Mouse (Mus musculus): ENCODE data around the gene Ubap2. TPM values are rescaled to one million over a fixed set of nuclear protein-coding genes. Genes with fewer than 3 reads are reported as not detected.

The Ubap2 gene
- total and polyA plus RNA-seq, 2 experiments from 2014 or later, result 16.1 to 37.3 TPM

- Histone ChIP-seq H3K4me3 (ENCODE audit: low read depth, low read length) (no peak overlapping the region), H3K27me3 (ENCODE audit: insufficient read depth, low read length) (no peaks in the 10 kb centered on the region), H3K27ac (ENCODE audit: low read depth, low read length) (no peak overlapping the region), H3K36me3 (ENCODE audit: insufficient read depth) (peaks cover 26% of the 10 kb centered on the region), H3K9ac (no peak overlapping the region), H3K4me1 (ENCODE audit: insufficient read depth) (peaks cover 15% of the 10 kb centered on the region), H3K9me3 (ENCODE audit: low read length) (no peaks in the 10 kb centered on the region), H3K4me2 (ENCODE audit: low read depth) (no peak overlapping the region)
- ATAC-seq, result no peak
- WGBS, result 94% methylated on average over 9 of the region's 9 CpGs
- no peak for TF ChIP-seq CTCF (IDR thresholded peaks at IDR 0.05; ENCODE audit: low read depth)
- no peak for DNase-seq
Observed at GRCm38 (mm10) chr4:41310567-41311563, 35.9 kb upstream of the Ubap2 start.

DNA sequence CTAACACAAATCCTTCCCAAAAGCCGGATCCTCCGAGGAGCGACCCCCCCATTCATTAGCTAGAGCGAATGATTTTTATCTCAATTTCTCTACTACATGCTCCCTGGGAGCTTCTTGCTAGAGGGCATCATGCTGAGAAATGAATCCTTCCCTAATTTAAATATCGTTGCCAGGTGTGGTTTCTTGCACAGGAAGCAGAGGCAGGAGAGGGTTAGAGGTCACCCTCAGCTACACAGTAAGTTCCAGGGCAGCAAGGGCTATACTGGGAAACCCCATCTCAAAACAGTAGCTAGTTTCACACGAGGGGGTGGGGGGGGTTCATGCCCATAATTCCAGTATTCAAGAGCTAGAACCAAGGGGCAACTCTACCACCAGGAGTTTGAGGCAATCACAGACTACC lies 32.5 kb upstream of the Ubap2 start:
- peaks cover 32% of the 10 kb centered on the region for H3K36me3 ChIP-seq (ENCODE audit: insufficient read depth)
- no peak overlapping the region for H3K4me2 ChIP-seq (ENCODE audit: low read depth)
- ATAC-seq, result no peak
- H3K9ac ChIP-seq, result no peak overlapping the region
- no peak for TF ChIP-seq CTCF (IDR thresholded peaks at IDR 0.05; ENCODE audit: low read depth)
- no peaks in the 10 kb centered on the region for H3K27me3 ChIP-seq (ENCODE audit: insufficient read depth, low read length)
- no peaks in the 10 kb centered on the region for H3K9me3 ChIP-seq (ENCODE audit: low read length)
- no peak overlapping the region for H3K4me3 ChIP-seq (ENCODE audit: low read depth, low read length)
- H3K4me1 ChIP-seq (ENCODE audit: insufficient read depth), result peaks cover 6% of the 10 kb centered on the region
- H3K27ac ChIP-seq (ENCODE audit: low read depth, low read length), result no peak overlapping the region
- WGBS, result 85% methylated on average over 6 of the region's 6 CpGs
- no peak for DNase-seq

DNA sequence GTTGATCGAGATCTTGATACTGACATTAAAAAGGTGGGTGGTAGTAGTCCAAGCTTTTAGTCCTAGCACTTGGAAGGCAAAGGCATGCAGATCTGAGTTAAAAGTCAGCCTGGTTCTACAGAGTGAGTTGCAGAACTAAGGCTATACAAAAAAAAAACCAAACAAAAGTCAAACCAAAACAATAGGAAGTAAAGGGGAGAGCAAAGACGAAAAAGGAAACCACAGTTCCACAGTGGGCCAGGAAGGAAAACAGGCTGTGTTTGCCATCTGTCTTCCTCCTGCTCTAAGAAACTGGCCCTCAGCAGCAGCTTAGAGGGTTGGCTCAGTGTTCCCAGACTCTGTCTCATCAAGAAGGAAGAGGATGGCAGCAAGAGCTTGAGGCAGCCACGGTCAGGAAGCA lies 29.4 kb upstream of the Ubap2 start:
- WGBS, result 53% methylated on average over 3 of the region's 3 CpGs
- Histone ChIP-seq H3K4me2 (ENCODE audit: low read depth) (no peak overlapping the region), H3K9me3 (ENCODE audit: low read length) (no peaks in the 10 kb centered on the region), H3K9ac (no peak overlapping the region), H3K27ac (ENCODE audit: low read depth, low read length) (no peak overlapping the region; the same call in 1 of the 2 replicates), H3K4me1 (ENCODE audit: insufficient read depth) (peaks cover 3% of the 10 kb centered on the region; the same call in 1 of the 2 replicates), H3K27me3 (ENCODE audit: insufficient read depth, low read length) (no peaks in the 10 kb centered on the region), H3K36me3 (ENCODE audit: insufficient read depth) (peaks cover 42% of the 10 kb centered on the region), H3K4me3 (ENCODE audit: low read depth, low read length) (no peak overlapping the region)
- DNase-seq, result peak; percentile 52
- ATAC-seq, result peak; percentile 81
- no peak for TF ChIP-seq CTCF (IDR thresholded peaks at IDR 0.05; ENCODE audit: low read depth)

DNA sequence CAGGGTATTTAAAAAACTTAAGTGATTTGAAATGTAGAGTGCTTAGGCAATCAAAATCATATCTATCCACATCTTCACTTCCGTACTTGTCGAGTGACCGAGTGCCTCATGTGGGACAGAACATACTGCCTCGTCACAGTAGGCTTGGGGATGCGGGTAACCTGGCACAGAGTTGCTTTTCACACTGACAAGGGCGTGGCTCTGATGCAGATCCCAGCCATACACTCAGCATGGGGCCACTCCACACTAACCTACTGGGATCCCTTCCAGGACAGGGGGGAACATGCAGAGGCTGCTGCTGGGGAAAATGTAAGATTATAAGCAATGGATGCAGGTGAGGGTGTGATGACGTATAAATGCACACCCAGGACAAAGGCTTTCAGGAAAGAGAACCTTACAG lies 28.7 kb upstream of the Ubap2 start:
- H3K4me1 ChIP-seq (ENCODE audit: insufficient read depth), result peaks cover 3% of the 10 kb centered on the region; the same call in 1 of the 2 replicates

DNA sequence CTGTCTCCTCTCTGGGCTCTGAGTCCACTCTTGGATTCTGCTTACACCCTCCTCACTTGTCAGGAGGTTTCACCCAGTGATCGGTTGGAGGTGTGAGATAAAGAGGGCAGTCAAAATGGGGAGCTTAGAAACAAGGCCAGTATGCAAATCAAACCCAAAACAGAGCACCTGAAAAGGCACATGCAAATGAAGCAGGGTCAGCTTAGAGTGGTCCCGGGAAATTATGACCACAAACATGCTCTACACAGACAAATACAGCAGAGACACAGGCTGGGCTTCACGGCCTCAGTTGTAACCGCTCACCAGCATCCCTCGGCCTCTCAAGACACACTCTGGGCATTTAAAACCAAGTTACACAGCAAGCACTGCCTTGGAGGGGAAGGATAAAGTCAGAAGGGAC lies 24.0 kb upstream of the Ubap2 start:
- no peak overlapping the region for H3K9ac ChIP-seq
- peaks cover 81% of the 10 kb centered on the region for H3K36me3 ChIP-seq (ENCODE audit: insufficient read depth)
- no peak for TF ChIP-seq CTCF (IDR thresholded peaks at IDR 0.05; ENCODE audit: low read depth)
- H3K27ac ChIP-seq (ENCODE audit: low read depth, low read length), result no peak overlapping the region
- no peak for DNase-seq
- WGBS, result 91% methylated on average over 5 of the region's 5 CpGs
- no peaks in the 10 kb centered on the region for H3K27me3 ChIP-seq (ENCODE audit: insufficient read depth, low read length)
- no peak for ATAC-seq
- H3K4me2 ChIP-seq (ENCODE audit: low read depth), result no peak overlapping the region
- H3K4me3 ChIP-seq (ENCODE audit: low read depth, low read length), result no peak overlapping the region
- no peaks in the 10 kb centered on the region for H3K9me3 ChIP-seq (ENCODE audit: low read length)
- H3K4me1 ChIP-seq (ENCODE audit: insufficient read depth), result no peaks in the 10 kb centered on the region

More for the DNA sequence above, 28.7 kb upstream of the Ubap2 start:
- Histone ChIP-seq H3K4me3 (ENCODE audit: low read depth, low read length) (no peak overlapping the region), H3K9ac (no peak overlapping the region), H3K27me3 (ENCODE audit: insufficient read depth, low read length) (no peaks in the 10 kb centered on the region), H3K9me3 (ENCODE audit: low read length) (no peaks in the 10 kb centered on the region), H3K36me3 (ENCODE audit: insufficient read depth) (peaks cover 45% of the 10 kb centered on the region), H3K4me2 (ENCODE audit: low read depth) (no peak overlapping the region), H3K27ac (ENCODE audit: low read depth, low read length) (peak overlapping the region; percentile 40; the same call in 1 of the 2 replicates)
- TF ChIP-seq CTCF (IDR thresholded peaks at IDR 0.05; ENCODE audit: low read depth), result no peak
- ATAC-seq (no peak), DNase-seq (no peak)
- WGBS, result 81% methylated on average over 7 of the region's 7 CpGs

DNA sequence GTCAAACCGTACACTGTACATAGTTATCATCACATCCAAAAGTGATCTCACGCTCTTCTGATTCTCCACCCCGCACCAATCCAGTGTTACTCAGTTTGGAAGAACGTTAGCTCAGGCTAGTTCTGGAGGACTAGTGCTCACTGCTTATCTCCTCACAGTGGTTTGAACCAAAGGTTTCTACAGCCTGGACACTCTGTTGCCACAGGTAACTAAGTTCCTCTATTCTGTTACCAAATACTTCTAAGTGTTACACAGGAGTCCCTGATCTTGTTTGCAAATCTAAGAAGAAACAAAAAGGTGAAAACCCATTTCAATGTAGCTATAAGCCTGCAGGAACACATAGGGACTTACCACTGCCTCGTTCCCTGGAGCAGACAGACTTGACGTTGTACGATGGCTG lies 21.0 kb upstream of the Ubap2 start:
- no peak for TF ChIP-seq CTCF (IDR thresholded peaks at IDR 0.05; ENCODE audit: low read depth)
- DNase-seq (no peak), ATAC-seq (no peak)
- Histone ChIP-seq H3K4me2 (ENCODE audit: low read depth) (no peak overlapping the region), H3K4me1 (ENCODE audit: insufficient read depth) (no peaks in the 10 kb centered on the region), H3K27me3 (ENCODE audit: insufficient read depth, low read length) (no peaks in the 10 kb centered on the region), H3K4me3 (ENCODE audit: low read depth, low read length) (no peak overlapping the region), H3K9ac (no peak overlapping the region), H3K9me3 (ENCODE audit: low read length) (no peaks in the 10 kb centered on the region), H3K27ac (ENCODE audit: low read depth, low read length) (no peak overlapping the region), H3K36me3 (ENCODE audit: insufficient read depth) (peaks cover 86% of the 10 kb centered on the region)
- WGBS, result 94% methylated on average over 7 of the region's 7 CpGs

- Histone ChIP-seq H3K36me3 (ENCODE audit: insufficient read depth) (peaks cover 86% of the 10 kb centered on the region), H3K4me1 (ENCODE audit: insufficient read depth) (no peaks in the 10 kb centered on the region), H3K4me2 (ENCODE audit: low read depth) (no peak overlapping the region), H3K27ac (ENCODE audit: low read depth, low read length) (no peak overlapping the region), H3K27me3 (ENCODE audit: insufficient read depth, low read length) (no peaks in the 10 kb centered on the region), H3K4me3 (ENCODE audit: low read depth, low read length) (no peak overlapping the region), H3K9me3 (ENCODE audit: low read length) (no peaks in the 10 kb centered on the region), H3K9ac (no peak overlapping the region)
- ATAC-seq, result no peak
- TF ChIP-seq CTCF (IDR thresholded peaks at IDR 0.05; ENCODE audit: low read depth), result no peak
- WGBS, result 91% methylated on average over 11 of the region's 11 CpGs
- no peak for DNase-seq
Observed at GRCm38 (mm10) chr4:41295507-41295906, 20.6 kb upstream of the Ubap2 start.
